Mouse (Mus musculus) heart, embryonic 15.5 days (tissue): ENCODE measurements around the gene Rheb. TPM values are rescaled to one million over a fixed set of nuclear protein-coding genes. Genes with fewer than 3 reads are reported as not detected.
"Not testable (repeated sequence)": the region's sequence is repeated elsewhere in the genome, so short reads cannot be mapped to it uniquely, and the experiment has no call there.

ENCODE experiments used
- ATAC-seq: fragments of 200-750 bp; cut with Nextera tagmentation; replicated peaks from 2 replicates; pipeline ENCODE4 v1.8.0; 2017; ENCODE audit warnings: low read depth, moderate TSS enrichment; ENCODE audit not compliant: insufficient number of reproducible peaks, insufficient read depth, low FRiP score
- H3K27ac ChIP-seq: fragments of 300-500 bp; sonication (generic); 2 replicates; pipeline ENCODE4 v1.5.1; 2015; ENCODE audit warnings: mild to moderate bottlenecking, inconsistent platforms
- H3K27me3 ChIP-seq: fragments of 300-500 bp; sonication (generic); 2 replicates; pipeline ENCODE4 v1.6.1; 2015; ENCODE audit warnings: inconsistent platforms
- H3K36me3 ChIP-seq: fragments of 300-500 bp; sonication (generic); 2 replicates; pipeline ENCODE4 v1.6.1; 2015; ENCODE audit warnings: mild to moderate bottlenecking, inconsistent platforms
- H3K4me1 ChIP-seq: fragments of 300-500 bp; sonication (generic); replicated peaks from 2 replicates; pipeline ENCODE4 v1.6.1; 2015; ENCODE audit warnings: inconsistent platforms
- H3K4me2 ChIP-seq: fragments of 300-500 bp; sonication (generic); 2 replicates; pipeline ENCODE4 v1.6.1; 2015; ENCODE audit warnings: inconsistent platforms, mild to moderate bottlenecking, moderate library complexity
- H3K4me3 ChIP-seq: fragments of 300-500 bp; sonication (generic); 2 replicates; pipeline ENCODE4 v1.5.1; 2015; ENCODE audit warnings: mild to moderate bottlenecking, inconsistent platforms
- H3K9ac ChIP-seq: fragments of 300-500 bp; sonication (generic); 2 replicates; pipeline ENCODE4 v1.6.1; 2015; ENCODE audit warnings: mild to moderate bottlenecking, inconsistent platforms
- H3K9me3 ChIP-seq: fragments of 300-500 bp; sonication (generic); replicated peaks from 2 replicates; pipeline ENCODE4 v1.6.1; 2016; ENCODE audit warnings: inconsistent platforms
- WGBS: fragments of 180-500 bp; shearing (Covaris S2); methylation state at CpG from one replicate; pipeline ENCODE4 v1.1.7; 2015; ENCODE audit warnings: mixed read lengths; 5-methylcytosine and 5-hydroxymethylcytosine counted together
- polyA plus RNA-seq: library from polyadenylated mRNA; unstranded; fragments of >200 nt; fragmentation: Nextera tagmentation; extraction: Ambion mirVana; gene quantifications from 2 replicates; pipeline ENCODE4 v1.2.1, GENCODE M21; 2015

The Rheb gene
- polyA plus RNA-seq, 1 experiment from 2014 or later, result 262 TPM

DNA sequence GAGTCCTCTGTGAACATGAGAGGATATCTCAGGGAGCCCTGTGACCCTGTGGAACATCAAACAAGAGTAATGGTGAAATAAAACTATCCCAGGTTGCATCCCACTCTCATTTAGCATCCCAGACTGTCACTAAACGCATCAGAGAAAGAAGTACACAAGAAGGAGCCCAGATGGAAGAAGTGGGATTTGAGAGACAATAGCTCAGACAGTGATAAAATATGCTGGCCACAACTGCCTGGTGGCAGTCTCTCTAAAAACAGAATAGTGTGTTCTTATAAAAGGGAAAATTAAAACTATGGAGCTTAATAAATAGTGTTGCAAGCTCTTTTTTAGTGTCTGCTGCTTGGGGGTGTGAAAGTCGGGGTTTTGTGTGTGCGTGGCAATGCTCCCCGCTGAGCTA lies 59.5 kb downstream of the Rheb start:
- Histone ChIP-seq H3K4me3 (no peak overlapping the region), H3K36me3 (no peaks in the 10 kb centered on the region), H3K27me3 (peaks cover 12% of the 10 kb centered on the region; the same call in 1 of the 2 replicates), H3K9ac (no peak overlapping the region), H3K9me3 (peaks cover 3% of the 10 kb centered on the region; the same call in 1 of the 2 replicates), H3K4me1 (peaks cover 13% of the 10 kb centered on the region), H3K4me2 (no peak overlapping the region), H3K27ac (no peak overlapping the region)
- WGBS, result 84% methylated on average over 4 of the region's 4 CpGs
- ATAC-seq, result no peak

DNA sequence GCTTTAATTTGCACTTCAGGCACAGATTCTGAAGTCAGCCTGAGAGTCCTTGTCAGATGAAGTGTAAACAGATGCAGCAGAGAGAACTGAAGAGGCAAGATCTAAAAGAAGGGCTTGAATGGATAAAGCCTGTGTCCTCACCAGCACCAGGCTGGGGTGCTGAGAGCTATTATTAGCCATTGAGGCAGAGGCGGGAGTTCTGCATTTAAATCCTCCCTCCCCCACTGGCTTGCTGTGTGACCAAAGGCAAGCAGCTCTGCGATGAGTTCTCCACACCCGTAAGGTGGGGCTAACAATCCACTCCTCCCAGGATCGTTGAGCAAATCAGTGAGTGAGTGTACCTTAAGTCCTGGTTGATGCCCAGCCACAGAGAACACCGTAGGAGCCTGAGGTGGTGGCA lies 61.4 kb downstream of the Rheb start:
- peaks cover 13% of the 10 kb centered on the region for H3K4me1 ChIP-seq
- no peak overlapping the region for H3K9ac ChIP-seq
- H3K4me2 ChIP-seq, result peak overlapping the region; percentile 48
- H3K9me3 ChIP-seq, result peaks cover 3% of the 10 kb centered on the region; the same call in 1 of the 2 replicates
- H3K27ac ChIP-seq, result peak overlapping the region; percentile 41; the same call in 1 of the 2 replicates
- peak overlapping the region; percentile 10; the same call in 1 of the 2 replicates for H3K4me3 ChIP-seq
- no peaks in the 10 kb centered on the region for H3K36me3 ChIP-seq
- WGBS, result 13% methylated on average over 5 of the region's 5 CpGs
- H3K27me3 ChIP-seq, result peaks cover 15% of the 10 kb centered on the region; the same call in 1 of the 2 replicates
- no peak for ATAC-seq

DNA sequence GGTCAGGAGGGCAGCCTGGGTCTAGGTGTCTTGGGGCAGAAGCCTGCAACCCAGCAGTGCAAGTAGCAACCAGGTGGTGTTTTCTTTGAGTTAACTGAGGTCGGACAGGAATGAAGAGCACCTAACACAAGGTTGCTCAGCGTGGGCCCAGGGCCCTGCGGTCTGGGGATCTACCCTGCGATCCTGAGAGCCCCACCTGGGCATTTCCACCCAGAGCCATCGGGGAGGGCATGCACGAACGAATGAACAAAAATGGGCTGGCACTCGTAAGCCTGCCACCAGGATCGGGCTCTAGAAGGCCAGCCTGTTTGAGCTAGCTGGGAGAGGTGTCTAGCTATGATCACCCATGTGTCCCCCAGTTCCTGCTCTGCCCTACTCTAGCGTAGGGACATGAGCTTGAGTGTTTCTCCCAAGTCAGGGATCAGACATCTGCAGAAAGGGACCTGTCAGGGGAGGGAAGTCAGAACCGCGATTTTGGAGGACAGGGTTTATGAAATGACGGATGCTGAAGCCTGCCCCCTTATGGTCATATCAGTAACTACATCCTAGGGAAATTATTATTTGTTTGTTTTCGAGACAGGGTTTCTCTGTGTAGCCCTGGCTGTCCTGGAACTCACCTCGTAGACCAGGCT lies 62.4 kb downstream of the Rheb start:
- no peak overlapping the region for H3K27ac ChIP-seq
- peaks cover 15% of the 10 kb centered on the region; the same call in 1 of the 2 replicates for H3K27me3 ChIP-seq
- no peaks in the 10 kb centered on the region for H3K36me3 ChIP-seq
- H3K9me3 ChIP-seq, result no peaks in the 10 kb centered on the region; the same call in 1 of the 2 replicates
- H3K9ac ChIP-seq, result no peak overlapping the region
- no peak for ATAC-seq
- peaks cover 13% of the 10 kb centered on the region for H3K4me1 ChIP-seq
- H3K4me2 ChIP-seq, result no peak overlapping the region
- H3K4me3 ChIP-seq, result no peak overlapping the region
- 49% methylated on average over 15 of the region's 15 CpGs for WGBS

DNA sequence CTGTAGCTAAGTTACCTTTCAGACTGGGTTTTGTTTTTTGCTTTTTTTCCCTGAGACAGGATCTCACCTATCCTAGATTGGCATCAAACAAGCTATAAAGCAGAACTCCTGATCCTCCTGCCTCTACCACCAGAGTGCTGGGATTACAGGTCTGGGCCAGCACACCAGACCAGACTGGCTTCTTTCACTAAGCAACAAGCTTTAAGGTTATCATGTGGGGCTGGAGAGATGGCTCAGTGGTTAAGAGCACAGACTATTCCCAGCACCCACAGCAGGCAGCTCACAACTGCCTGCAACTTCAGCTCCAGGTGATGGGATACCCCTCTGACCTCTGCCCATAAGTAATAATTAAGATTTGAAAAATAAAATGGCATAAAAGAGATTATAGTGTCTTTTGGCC lies 63.1 kb downstream of the Rheb start:
- Histone ChIP-seq H3K36me3 (no peaks in the 10 kb centered on the region), H3K27me3 (peaks cover 15% of the 10 kb centered on the region; the same call in 1 of the 2 replicates)

DNA sequence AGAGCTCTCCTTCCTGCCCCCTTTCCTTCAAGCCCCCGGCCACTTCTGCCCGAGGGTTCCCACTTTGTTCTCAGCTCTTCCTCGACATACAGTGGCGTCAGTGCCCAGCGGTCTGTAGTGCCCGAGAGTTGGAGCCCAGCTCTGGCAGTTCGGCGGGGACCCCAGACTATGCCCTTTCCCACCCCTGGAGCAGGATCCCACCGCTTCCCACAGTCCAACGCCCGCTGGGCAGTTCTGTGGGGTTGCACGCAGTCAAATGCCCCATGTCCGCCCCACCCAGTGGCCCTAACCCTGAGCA lies 63.6 kb downstream of the Rheb start:
- Histone ChIP-seq H3K4me3 (no peak overlapping the region), H3K27ac (no peak overlapping the region), H3K4me1 (peaks cover 13% of the 10 kb centered on the region), H3K4me2 (peak overlapping the region; percentile 42), H3K9me3 (no peaks in the 10 kb centered on the region), H3K36me3 (no peaks in the 10 kb centered on the region), H3K27me3 (peaks cover 15% of the 10 kb centered on the region; the same call in 1 of the 2 replicates), H3K9ac (no peak overlapping the region)
- ATAC-seq, result no peak
- WGBS, result 47% methylated on average over 13 of the region's 13 CpGs

More for the DNA sequence above, 63.1 kb downstream of the Rheb start:
- no peak overlapping the region for H3K4me3 ChIP-seq
- H3K4me2 ChIP-seq, result no peak overlapping the region
- H3K27ac ChIP-seq, result no peak overlapping the region
- no peak for ATAC-seq
- H3K9me3 ChIP-seq, result no peaks in the 10 kb centered on the region
- H3K4me1 ChIP-seq, result peaks cover 13% of the 10 kb centered on the region
- H3K9ac ChIP-seq, result no peak overlapping the region

DNA sequence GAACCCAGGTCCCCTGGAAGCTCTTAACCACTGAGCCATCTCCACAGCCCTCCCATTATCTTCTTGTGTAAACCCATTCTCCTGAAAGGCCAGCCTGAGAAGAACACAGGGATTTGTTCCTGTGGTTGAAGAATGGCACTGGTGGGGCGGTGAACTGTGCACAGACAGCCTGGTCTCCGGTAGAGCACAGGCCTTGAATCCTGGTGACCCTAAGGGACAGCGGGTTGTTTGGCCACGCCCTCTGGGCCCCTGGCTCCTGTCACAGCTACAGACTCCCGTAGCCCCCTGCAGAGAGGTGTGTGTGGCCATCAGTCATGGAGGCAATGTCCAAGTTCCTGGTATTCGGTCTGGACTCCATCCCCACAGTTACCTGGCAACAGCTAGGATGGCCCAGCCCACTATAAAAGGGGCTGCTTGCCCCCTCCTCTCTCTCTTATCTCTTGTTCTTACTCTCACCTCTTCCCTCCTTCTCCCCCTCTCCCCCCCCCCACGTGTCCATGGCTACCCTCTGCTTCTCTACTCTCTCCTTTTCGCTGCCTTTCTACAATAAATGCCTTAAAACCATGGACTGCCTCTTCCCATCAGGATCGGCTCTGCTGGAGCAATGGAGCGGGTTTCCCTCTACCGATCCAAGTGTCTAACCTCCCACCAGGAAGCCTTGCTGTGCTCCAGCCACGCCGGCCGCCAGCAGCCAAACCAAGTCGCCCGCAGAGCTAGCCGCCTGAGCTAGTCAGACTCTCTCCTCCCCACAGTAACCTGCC lies 64.2 kb downstream of the Rheb start:
- H3K4me3 ChIP-seq, result no peak overlapping the region
- peaks cover 13% of the 10 kb centered on the region for H3K4me1 ChIP-seq
- 31% methylated on average over 17 of the region's 17 CpGs for WGBS
- peak overlapping the region; percentile 42 for H3K4me2 ChIP-seq
- no peak overlapping the region for H3K9ac ChIP-seq
- no peaks in the 10 kb centered on the region for H3K36me3 ChIP-seq
- no peak overlapping the region for H3K27ac ChIP-seq
- peaks cover 15% of the 10 kb centered on the region; the same call in 1 of the 2 replicates for H3K27me3 ChIP-seq
- no peaks in the 10 kb centered on the region for H3K9me3 ChIP-seq
- ATAC-seq, result no peak

DNA sequence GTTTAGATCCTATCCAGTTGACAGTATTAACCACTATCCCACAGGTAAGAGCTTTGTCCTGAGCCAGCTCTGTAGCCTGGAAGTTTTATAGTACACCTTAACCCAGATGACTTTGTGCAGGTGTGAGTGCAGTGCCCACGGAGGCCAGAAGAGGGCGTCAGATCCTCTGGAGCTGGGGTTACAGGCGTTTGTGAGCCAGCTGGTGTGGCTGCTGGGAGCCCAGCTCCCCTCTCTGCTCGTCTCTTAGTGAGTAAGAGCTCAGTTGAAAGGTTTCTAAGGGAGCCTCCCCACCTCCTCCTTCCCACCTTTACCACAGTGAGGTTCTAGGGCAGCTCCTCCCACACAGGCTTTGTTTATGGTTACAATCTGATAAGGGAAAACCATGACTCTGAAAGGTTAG lies 65.7 kb downstream of the Rheb start:
- H3K4me3 ChIP-seq, result no peak overlapping the region
- 63% methylated on average over 4 of the region's 4 CpGs for WGBS
- no peak for ATAC-seq
- no peak overlapping the region for H3K9ac ChIP-seq
- no peak overlapping the region for H3K4me2 ChIP-seq
- H3K36me3 ChIP-seq, result no peaks in the 10 kb centered on the region
- H3K27ac ChIP-seq, result no peak overlapping the region
- H3K27me3 ChIP-seq, result peaks cover 15% of the 10 kb centered on the region; the same call in 1 of the 2 replicates
- H3K4me1 ChIP-seq, result peaks cover 13% of the 10 kb centered on the region
- H3K9me3 ChIP-seq, result no peaks in the 10 kb centered on the region

DNA sequence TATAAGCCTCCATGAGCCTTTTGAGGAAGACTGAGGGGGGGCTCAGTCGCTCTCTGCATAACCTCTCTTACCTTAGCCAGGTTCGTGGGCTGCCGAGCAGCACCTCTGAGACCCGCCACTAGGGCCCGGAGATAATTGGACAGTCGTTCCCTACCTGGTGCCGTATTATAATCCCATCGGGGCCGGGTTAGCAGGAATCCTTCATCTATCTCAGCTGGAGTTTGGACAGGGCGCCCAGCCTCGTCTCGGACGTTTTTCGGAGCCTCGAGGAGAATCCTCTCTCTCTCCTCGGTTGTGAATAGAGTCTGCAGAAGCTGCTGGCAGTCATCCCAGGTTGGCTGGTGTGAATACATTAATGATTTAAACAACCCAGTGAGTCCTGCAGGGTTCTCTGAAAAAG lies 67.9 kb downstream of the Rheb start:
- not testable (repeated sequence) for H3K4me1 ChIP-seq, H3K4me2 ChIP-seq, H3K9me3 ChIP-seq, ATAC-seq, H3K4me3 ChIP-seq, H3K27ac ChIP-seq, H3K9ac ChIP-seq, H3K36me3 ChIP-seq
- WGBS, result 88% methylated on average over 16 of the region's 16 CpGs
- H3K27me3 ChIP-seq, result peaks cover 11% of the 10 kb centered on the region; the same call in 1 of the 2 replicates

DNA sequence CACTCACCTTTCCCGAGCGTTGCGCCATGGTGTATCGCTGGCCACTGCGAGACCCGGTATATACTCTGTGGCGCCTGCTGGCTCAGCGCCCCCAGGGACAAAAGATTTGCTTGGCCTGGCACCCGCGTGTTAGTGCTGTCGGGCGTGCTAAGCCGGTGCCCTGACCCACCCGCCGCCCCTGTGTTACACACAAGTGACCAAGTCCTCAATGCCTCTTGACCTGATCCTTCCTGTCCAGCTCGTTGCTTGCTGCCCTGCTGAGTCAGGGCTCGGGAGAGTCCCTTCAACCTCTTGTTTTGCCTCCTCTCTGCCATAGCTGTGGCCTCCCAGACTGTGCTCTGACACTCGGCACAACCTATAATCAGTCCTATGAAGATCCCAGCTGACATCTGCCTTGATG lies 84.6 kb downstream of the Rheb start, which contains the start of gene Crygn:
Crygn (minus strand) TSS at position 193 of the 400 bp plus-strand sequence.
- no peak within 1 kb of the TSS for H3K27ac ChIP-seq

DNA sequence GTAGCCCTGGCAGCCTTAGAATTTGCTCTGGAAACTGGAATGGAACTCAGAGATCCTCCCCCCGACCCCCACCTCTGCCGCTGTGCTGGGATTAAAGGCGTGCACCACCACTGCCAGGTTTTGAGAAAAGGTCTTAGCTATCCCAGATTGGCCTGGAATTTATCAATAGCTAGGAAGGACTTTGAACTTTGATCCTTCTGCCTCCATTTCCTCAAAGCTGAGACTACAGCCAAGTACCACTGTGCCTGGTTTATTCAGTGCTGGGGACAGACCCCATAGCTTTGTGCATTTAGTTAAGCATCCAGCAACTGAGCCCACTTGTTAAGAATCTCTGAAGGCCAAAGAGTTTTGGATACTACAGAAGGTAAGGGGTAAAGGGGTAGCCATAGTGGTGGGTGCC lies 85.5 kb downstream of the Rheb start:
- WGBS, result 67% methylated on average over 3 of the region's 3 CpGs
- H3K4me3 ChIP-seq, result no peak overlapping the region
- no peak overlapping the region for H3K27ac ChIP-seq
- no peaks in the 10 kb centered on the region for H3K36me3 ChIP-seq
- no peak overlapping the region for H3K4me2 ChIP-seq
- ATAC-seq, result no peak
- H3K4me1 ChIP-seq, result peaks cover 6% of the 10 kb centered on the region
- H3K27me3 ChIP-seq, result no peaks in the 10 kb centered on the region
- no peaks in the 10 kb centered on the region for H3K9me3 ChIP-seq
- H3K9ac ChIP-seq, result no peak overlapping the region

More for the DNA sequence above, 84.6 kb downstream of the Rheb start, which contains the start of gene Crygn:
- Histone ChIP-seq H3K9ac (no peak within 1 kb of the TSS), H3K27me3 (no peaks in the 10 kb centered on the region), H3K4me3 (no peak within 1 kb of the TSS), H3K36me3 (no peaks in the 10 kb centered on the region), H3K4me2 (no peak within 1 kb of the TSS), H3K9me3 (no peaks in the 10 kb centered on the region), H3K4me1 (no peaks in the 10 kb centered on the region; the same call in 1 of the 2 replicates)
- no peak for ATAC-seq
- WGBS, result 36% methylated on average over 18 of the region's 18 CpGs
